Mouse (Mus musculus) right cerebral cortex, postnatal 14 days (tissue): ENCODE results near the gene 4430402I18Rik.

ENCODE experiments used
- DNase-seq: peaks from one replicate; pipeline ENCODE4 v3.0.0; 2022

The 4430402I18Rik gene

GRCm38 (mm10) chr19:28964552-28964903 lies 3.1 kb downstream of the 4430402I18Rik start:
- no peak for DNase-seq

GRCm38 (mm10) chr19:28963842-28964551 lies 3.6 kb downstream of the 4430402I18Rik start, which contains the start of gene Plpp6:
Plpp6 (plus strand) TSS chr19:28963953.
- DNase-seq = peak; percentile 78

GRCm38 (mm10) chr19:28963513-28963841 lies 4.1 kb downstream of the 4430402I18Rik start:
- DNase-seq = no peak

GRCm38 (mm10) chr19:28963113-28963512 lies 4.5 kb downstream of the 4430402I18Rik start:
- no peak for DNase-seq

- DNase-seq = no peak
Observed at GRCm38 (mm10) chr19:28951251-28951650, 16.3 kb downstream of the 4430402I18Rik start.

GRCm38 (mm10) chr19:28947311-28947710 lies 20.3 kb downstream of the 4430402I18Rik start:
- DNase-seq = no peak

- no peak for DNase-seq
Observed at GRCm38 (mm10) chr19:28946782-28947181, 20.8 kb downstream of the 4430402I18Rik start.

GRCm38 (mm10) chr19:28941271-28941670 lies 26.3 kb downstream of the 4430402I18Rik start:
- DNase-seq = no peak

GRCm38 (mm10) chr19:28940135-28940874 lies 27.3 kb downstream of the 4430402I18Rik start:
- no peak for DNase-seq

GRCm38 (mm10) chr19:28934897-28935296 lies 32.7 kb downstream of the 4430402I18Rik start:
- no peak for DNase-seq

- no peak for DNase-seq
Observed at GRCm38 (mm10) chr19:28929034-28929433, 38.6 kb downstream of the 4430402I18Rik start.

- DNase-seq = no peak
Observed at GRCm38 (mm10) chr19:28927396-28927795, 40.2 kb downstream of the 4430402I18Rik start.

- DNase-seq = no peak
Observed at GRCm38 (mm10) chr19:28926366-28926765, 41.2 kb downstream of the 4430402I18Rik start.

- DNase-seq = no peak
Observed at GRCm38 (mm10) chr19:28917839-28918238, 49.8 kb downstream of the 4430402I18Rik start.

- DNase-seq = no peak
Observed at GRCm38 (mm10) chr19:28916492-28916891, 51.1 kb downstream of the 4430402I18Rik start.

GRCm38 (mm10) chr19:28915602-28916250 lies 51.9 kb downstream of the 4430402I18Rik start:
- no peak for DNase-seq

- no peak for DNase-seq
Observed at GRCm38 (mm10) chr19:28914598-28914997, 53.0 kb downstream of the 4430402I18Rik start.

GRCm38 (mm10) chr19:28908693-28909092 lies 58.9 kb downstream of the 4430402I18Rik start:
- peak; percentile 26 for DNase-seq

GRCm38 (mm10) chr19:28908186-28908585 lies 59.4 kb downstream of the 4430402I18Rik start:
- DNase-seq = no peak

GRCm38 (mm10) chr19:28903536-28904119 lies 64.0 kb downstream of the 4430402I18Rik start:
- no peak for DNase-seq

GRCm38 (mm10) chr19:28902806-28903205 lies 64.8 kb downstream of the 4430402I18Rik start:
- no peak for DNase-seq

- DNase-seq = no peak
Observed at GRCm38 (mm10) chr19:28902111-28902510, 65.5 kb downstream of the 4430402I18Rik start.

GRCm38 (mm10) chr19:28900771-28901170 lies 66.8 kb downstream of the 4430402I18Rik start:
- DNase-seq = no peak
